Mouse (Mus musculus) megakaryocyte progenitor cell, adult 5-6 weeks (primary cell): ENCODE results near the gene Fbxl8. TPM values are rescaled to one million over a fixed set of nuclear protein-coding genes. Genes with fewer than 3 reads are reported as not detected.
"Not testable (repeated sequence)": the region's sequence is repeated elsewhere in the genome, so short reads cannot be mapped to it uniquely, and the experiment has no call there.

Experiments used
- ATAC-seq: replicated peaks from 2 replicates; pipeline ENCODE4 v1.8.0; 2016; ENCODE audit warnings: mild to moderate bottlenecking, moderate TSS enrichment, inconsistent platforms; ENCODE audit not compliant: poor library complexity
- total RNA-seq, 2 experiments: library from RNA; stranded (forward) in 1 of 2; stranded (reverse) in 1 of 2; fragments of 157-497, 149-512 nt in 1 of 2; fragments of 200-1000 nt in 1 of 2; gene quantifications; 2 replicates each; pipeline versions ENCODE4 v1.2.3 to v1.2.4; 2015 to 2017

Gene Fbxl8
- total RNA-seq (2015) (2.3 and 3.2 TPM in 2 replicates), total RNA-seq (2017) (1.2 and 2.3 TPM in 2 replicates)

GRCm38 (mm10) chr8:105264024-105264982 is at the start of gene Fbxl8, which contains the start of gene Tradd:
Fbxl8 (plus strand) TSS chr8:105264648.
Tradd (minus strand) TSS chr8:105264609.
- peak; percentile 68 for ATAC-seq

- peak; percentile 89 for ATAC-seq
Observed at GRCm38 (mm10) chr8:105217926-105218522, 46.4 kb upstream of the Fbxl8 start.

DNA sequence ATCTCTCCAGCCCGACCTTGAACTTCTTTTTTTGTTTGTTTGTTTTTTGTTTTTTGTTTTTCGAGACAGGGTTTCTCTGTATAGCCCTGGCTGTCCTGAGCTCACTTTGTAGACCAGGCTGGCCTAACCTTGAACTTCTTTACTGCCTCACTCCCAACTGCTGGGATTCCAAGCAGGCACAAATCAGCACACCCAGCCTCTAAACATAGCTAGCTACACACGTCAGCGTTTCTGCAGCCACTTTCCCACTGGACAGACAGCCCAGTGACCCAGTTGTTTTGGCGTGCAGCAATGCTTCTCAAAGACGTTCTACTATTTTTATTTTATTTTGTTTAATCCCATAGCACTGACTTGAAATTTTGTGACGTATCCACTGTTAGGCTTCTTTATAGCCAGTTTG is 40.6 kb upstream of the Fbxl8 start:
- ATAC-seq, result no peak

DNA sequence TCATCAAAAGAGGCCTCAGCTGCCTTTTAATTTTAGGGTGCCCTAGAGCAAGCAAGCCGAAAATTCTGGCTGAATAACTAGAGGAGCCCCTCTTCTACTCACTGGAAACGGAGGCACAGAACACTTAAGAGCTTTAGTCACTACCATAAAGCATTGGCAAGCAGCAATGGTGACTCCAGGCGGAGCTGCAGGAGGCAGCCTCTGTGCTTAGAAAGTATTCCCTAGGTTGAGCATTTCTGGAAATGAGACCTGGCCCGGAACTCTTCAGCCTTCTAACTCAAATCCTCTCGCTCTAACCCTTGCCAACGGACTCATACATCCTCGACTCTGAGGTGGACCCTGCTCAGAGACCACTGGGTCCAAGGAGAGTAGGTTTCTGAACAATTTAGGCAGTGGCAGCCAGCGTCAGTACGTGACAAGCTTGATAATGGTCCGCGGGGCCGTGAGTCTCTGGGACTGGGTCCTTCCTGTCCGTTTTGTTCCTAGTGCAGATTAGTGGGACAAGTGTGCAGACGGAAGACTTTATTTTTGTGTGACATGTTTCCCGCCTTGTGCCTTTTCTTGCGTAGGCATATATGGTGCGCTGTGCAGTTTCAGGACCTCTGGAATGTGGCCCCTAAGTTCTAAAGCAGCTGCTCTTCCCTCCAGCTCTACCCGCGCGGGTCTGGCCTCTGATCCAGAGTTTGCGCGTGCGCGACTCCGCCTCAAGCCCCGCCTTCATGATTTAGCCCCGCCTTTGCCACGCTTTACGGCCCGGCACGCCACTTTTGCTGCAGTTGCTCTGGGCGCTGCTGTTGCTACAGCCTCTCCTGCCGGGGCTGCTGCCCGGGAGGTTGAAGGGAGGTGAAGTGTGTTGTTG is 39.8 kb upstream of the Fbxl8 start, which contains the start of gene D230025D16Rik:
D230025D16Rik (plus strand) TSS at position 733 of the 859 bp plus-strand sequence.
- ATAC-seq, result peak; percentile 95

DNA sequence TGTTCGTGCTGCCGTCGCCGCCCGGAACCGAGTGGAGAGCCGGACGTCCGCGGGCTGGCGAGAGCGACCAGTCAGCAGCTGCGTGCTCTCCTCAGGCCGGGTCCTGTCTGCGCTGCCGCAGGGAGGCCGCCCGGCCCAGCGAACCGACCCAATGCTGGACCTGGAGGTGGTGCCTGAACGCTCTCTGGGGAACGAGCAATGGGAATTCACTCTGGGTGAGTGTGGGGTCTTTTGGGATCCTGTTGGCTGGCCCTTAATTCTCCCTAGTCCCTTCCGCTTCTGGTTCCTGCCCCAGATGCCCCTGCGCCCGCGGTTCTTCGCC is 39.2 kb upstream of the Fbxl8 start:
- ATAC-seq, result no peak

DNA sequence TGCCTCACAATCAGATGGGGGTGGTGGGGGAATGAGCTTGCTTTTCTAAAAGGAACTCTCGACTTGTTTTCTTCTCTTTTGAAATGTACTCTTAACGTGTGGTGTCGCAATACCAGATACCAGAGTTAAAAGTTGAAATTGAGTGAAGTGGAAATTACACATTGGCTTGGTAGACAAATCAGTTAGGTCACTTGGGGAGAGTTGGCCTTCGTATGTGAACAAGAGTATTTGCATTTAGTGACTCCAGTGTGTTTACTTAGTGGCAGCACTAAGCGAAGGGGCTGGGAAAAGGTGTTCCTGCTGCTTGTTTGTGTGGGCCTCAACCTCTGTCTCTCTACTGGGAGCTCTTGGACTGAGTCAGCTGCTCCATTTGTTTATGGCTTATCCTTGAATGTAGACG is 38.5 kb upstream of the Fbxl8 start:
- peak; percentile 18; the same call in 1 of the 2 replicates for ATAC-seq

- ATAC-seq, result peak; percentile 37; the same call in 1 of the 2 replicates
Observed at GRCm38 (mm10) chr8:105231503-105232320, 32.7 kb upstream of the Fbxl8 start.

GRCm38 (mm10) chr8:105232321-105232693 is 32.1 kb upstream of the Fbxl8 start:
- ATAC-seq, result not testable (repeated sequence)

GRCm38 (mm10) chr8:105233126-105233935 is 31.1 kb upstream of the Fbxl8 start:
- no peak for ATAC-seq

- no peak for ATAC-seq
Observed at GRCm38 (mm10) chr8:105235206-105235605, 29.2 kb upstream of the Fbxl8 start.

DNA sequence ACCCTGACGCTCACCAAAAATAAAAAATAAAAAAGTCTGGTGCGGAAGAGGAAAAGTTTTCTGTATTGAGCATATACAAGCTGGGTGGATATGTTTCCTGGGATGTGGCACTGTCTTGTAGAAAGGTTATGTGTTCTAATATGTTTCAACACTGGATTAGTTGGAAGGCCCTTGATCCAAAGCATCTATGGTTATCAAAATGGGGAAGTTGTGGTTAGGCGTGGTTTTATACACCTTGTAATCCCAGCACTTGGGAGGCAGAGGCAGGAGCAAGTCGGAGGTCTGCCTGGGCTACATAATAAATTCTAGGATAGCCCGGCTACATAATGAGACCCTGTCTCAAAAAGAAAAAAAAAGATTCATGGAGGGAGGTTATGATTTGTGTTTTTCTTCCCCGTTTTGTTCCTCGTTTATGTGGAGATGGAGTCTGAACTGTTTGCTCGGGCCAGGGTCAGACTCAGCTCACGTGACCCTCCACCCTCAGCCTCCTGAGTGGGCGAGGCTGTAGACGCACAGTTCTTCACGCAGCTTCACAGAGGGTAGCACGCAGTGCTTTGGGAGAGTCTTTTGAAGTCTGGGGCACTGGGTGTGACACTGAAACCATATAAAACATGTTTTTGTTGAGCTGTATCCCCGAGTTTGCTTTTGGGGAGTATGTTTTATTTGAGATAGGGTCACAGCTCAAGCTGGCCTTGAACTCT is 26.9 kb upstream of the Fbxl8 start:
- peak; percentile 54 for ATAC-seq

- ATAC-seq, result no peak
Observed at GRCm38 (mm10) chr8:105241016-105241415, 23.4 kb upstream of the Fbxl8 start.

DNA sequence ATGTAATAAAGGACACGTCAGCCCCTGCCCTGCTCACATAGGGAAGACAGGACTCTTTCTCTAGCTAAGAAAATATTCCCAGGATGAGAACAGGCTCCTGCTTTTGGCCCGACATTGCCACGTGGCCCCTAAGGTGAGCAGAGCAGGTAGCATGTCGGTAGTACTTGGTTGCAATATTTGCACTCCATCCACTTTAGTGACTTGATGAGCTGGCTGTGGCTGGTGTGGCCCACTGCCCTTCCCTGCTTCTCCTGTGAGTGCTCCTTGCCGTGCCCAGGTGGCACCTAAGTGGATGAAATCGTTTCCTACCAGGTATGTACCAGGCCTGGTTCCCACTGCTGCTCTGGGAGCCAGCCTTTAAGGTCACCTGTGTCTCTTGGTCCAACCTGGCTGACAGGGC is 12.5 kb upstream of the Fbxl8 start:
- ATAC-seq, result no peak

DNA sequence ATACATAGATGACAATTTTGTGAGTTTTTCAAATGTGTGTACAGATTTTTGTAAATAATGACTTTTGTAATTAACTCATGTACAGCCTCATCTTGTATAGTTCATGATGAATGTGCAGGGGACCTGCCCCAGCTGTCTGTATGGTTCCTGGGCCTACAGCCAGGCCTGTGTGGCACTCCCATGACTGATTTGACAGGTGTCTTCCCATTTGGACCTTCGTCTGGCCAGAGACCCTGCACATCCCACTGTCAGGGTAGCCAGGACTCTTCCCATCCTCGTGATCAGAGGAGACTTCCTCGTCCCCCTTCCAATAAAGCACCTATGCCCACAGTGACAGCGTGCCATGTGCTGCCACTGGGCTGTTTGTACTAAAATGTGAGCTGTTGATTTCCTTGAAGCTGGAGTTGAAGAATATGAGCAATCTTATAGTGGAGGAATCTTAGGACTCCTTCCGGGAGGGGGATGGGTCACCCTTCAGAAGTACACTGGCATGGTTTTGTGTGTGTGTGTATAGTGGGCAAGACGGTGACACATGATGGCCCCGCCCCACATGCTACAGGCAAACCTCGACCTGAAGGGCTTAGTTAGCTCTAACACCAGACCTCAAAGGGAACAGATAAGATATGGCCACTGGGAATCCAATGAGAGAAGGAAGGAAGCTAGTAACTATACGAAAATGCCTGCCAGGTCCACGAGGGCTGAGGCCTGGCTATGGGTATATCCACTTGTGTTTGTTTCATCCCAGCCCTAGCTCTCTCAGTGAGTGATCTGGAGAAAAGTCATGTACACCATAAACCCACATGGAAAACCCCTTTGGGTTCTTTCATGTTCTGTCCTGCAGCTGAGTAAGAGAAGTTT is 11.5 kb upstream of the Fbxl8 start:
- ATAC-seq, result no peak

DNA sequence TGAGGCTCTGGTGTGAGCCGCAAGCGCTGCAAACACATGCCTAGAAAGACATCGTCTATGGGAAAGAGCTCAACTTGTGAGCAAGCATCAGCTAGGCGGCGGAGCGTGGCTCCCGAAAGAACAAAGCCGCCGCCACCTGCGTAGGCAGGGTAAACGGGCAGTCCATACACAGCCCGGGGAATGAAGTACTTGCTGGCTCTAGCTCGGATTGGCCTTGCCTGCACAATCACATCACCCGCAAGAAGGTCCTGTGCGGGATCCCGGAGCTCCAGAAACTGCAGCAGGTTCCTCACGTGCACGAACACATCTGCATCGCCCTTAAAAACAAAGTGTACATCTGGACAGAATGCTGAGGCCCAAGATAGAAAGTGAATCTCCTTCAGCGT is 10.7 kb upstream of the Fbxl8 start:
- ATAC-seq, result no peak

DNA sequence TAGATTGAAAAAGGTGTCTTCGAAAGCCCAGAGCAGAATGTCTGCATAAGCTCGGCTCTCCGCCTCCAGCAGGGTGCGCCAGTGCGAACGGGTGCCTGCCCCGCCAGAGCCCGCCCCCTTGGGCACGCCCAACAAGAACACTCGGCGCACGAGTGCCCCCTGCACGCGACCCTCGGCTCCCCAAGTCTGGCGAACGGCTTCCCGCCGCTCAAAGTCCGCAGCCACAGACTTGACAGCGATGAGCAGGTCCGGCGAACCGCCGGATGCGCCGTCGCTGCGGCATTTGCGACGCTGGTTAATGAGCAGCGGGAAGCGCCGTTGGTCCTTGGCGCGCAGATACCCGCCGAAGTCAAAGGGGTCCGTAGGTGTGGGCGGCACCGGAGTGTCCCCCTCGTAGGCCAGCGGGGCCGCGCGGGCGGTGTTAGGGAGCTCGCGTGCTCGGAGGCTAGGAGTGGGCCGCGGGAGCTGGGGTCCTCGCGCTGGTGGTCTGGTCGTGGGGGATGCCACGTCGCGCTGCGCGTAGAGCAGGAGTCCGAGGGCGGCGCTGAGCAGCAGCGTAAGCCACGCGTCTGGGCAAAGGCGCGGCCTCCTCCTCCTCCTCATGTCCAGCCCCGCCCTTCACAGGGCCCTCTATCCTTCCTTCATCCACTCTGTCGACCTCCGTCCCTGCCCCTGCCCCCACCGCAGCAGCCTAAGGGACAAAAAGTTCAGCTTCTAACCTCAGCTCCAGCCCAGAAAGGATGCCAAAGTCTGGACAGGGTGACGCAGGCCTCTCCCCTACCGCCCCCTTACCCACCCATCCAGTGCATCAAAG is 10.1 kb upstream of the Fbxl8 start:
- peak; percentile 88 for ATAC-seq

DNA sequence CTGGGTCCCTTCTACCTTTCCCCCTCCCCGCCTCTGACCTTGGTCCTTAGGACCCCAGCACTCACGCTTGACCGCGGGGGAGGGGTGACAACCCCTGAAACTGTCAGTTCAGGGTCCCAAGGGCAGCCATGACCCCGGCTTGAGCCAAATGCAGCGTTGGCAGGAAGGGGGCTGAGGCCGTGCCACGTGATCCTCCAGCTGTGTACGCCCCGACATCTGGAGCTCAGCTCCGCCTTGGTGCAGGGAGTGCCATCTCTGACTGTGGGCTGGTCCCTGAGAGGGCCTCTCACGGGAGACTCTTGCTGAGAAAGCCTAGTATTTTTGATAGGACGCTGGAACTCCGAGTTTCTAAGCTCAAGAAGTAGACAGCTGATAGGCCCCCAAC is 9.5 kb upstream of the Fbxl8 start, which contains the start of gene B3gnt9:
B3gnt9 (minus strand) TSS at position 188 of the 385 bp plus-strand sequence.
- ATAC-seq, result peak; percentile 51
